In genomic region chr6:73153675-73154074, GRCm38 (mm10) we compare ENCODE assay signal across 8 mouse cellular contexts.
DNase-seq lines count a peak whose midpoint lies in the region; ATAC-seq lines count a peak whose summit lies in the region.

No protein-coding gene starts in this region.

- H3K27me3 ChIP-seq in intestine, embryonic 16.5 days (replicated peaks; ENCODE audit: control insufficient read depth, insufficient read depth, low read length) = no peaks in the 10 kb centered on the region
- H3K27me3 ChIP-seq in midbrain, embryonic 14.5 days (ENCODE audit: control insufficient read depth, insufficient read depth, low read length) = no peaks in the 10 kb centered on the region

- H3K4me1 ChIP-seq in intestine, embryonic 16.5 days (ENCODE audit: control insufficient read depth, insufficient read depth, low read length) = no peaks in the 10 kb centered on the region
- H3K4me1 ChIP-seq in midbrain, embryonic 14.5 days (ENCODE audit: control insufficient read depth, insufficient read depth, low read length) = no peaks in the 10 kb centered on the region

- ATAC-seq in intestine, embryonic 16.5 days = peak; percentile 46; the same call in 1 of the 2 replicates
- peak; percentile 53; the same call in 1 of the 2 replicates for ATAC-seq in midbrain, embryonic 14.5 days (ENCODE audit: low FRiP score, low TSS enrichment)
- no peak for ATAC-seq in erythroblast, adult 5-6 weeks (replicated peaks; ENCODE audit: low FRiP score, poor library complexity, severe bottlenecking)

- intact Hi-C loops in left cerebral cortex, postnatal 14 days (cut with DNase I) = loop anchor here (1.0 to 10.0 kb wide), 3 partner anchors 109 to 519 kb away; no protein-coding TSS in a partner anchor

- no peak overlapping the region for H3K4me3 ChIP-seq in intestine, embryonic 16.5 days (ENCODE audit: low read length)
- no peak overlapping the region for H3K4me3 ChIP-seq in midbrain, embryonic 14.5 days (replicated peaks; ENCODE audit: low read depth, low read length)

- H3K27ac ChIP-seq in intestine, embryonic 16.5 days (ENCODE audit: low read length) = no peak overlapping the region
- no peak overlapping the region for H3K27ac ChIP-seq in midbrain, embryonic 14.5 days (replicated peaks; ENCODE audit: low read depth, low read length)

- WGBS in intestine, embryonic 16.5 days = 0% methylated on average over 1 of the region's 1 CpGs
- 0% methylated on average over 1 of the region's 1 CpGs for WGBS in midbrain, embryonic 14.5 days

- no peak overlapping the region for H3K4me2 ChIP-seq in intestine, embryonic 16.5 days (ENCODE audit: low read depth, low read length)
- H3K4me2 ChIP-seq in midbrain, embryonic 14.5 days (ENCODE audit: low read length) = no peak overlapping the region

- peak; percentile 89 for DNase-seq in ZHBTc4 (ENCODE audit: low read depth, low spot score)
- peak; percentile 77 to 85 for DNase-seq in cerebellum, postnatal 36 days
- peak; percentile 52 to 64 for DNase-seq in gastrocnemius, adult 8-10 months (ENCODE audit: low spot score in 2 of 2)
- peak; percentile 90 to 94 for DNase-seq in left cerebral cortex, postnatal 14 days (ENCODE audit: low spot score in 2 of 2)
- DNase-seq in midbrain, embryonic 14.5 days = peak; percentile 96
- DNase-seq in spleen, adult 18-20 months = peak; percentile 30 to 74

- no peak overlapping the region for H3K9ac ChIP-seq in intestine, embryonic 16.5 days (ENCODE audit: low read depth, low read length)
- H3K9ac ChIP-seq in midbrain, embryonic 14.5 days (replicated peaks; ENCODE audit: low read length) = no peak overlapping the region

- H3K36me3 ChIP-seq in intestine, embryonic 16.5 days (ENCODE audit: control insufficient read depth, insufficient read depth, low read length) = no peaks in the 10 kb centered on the region
- H3K36me3 ChIP-seq in midbrain, embryonic 14.5 days (ENCODE audit: control insufficient read depth, insufficient read depth, low read length) = no peaks in the 10 kb centered on the region

- no peaks in the 10 kb centered on the region for H3K9me3 ChIP-seq in intestine, embryonic 16.5 days (ENCODE audit: control insufficient read depth, low read length)
- no peaks in the 10 kb centered on the region for H3K9me3 ChIP-seq in midbrain, embryonic 14.5 days (ENCODE audit: control insufficient read depth, low read length)
